ENCODE assay signal across 24 mouse cellular contexts in genomic region chr9:34334555-34335468, GRCm38 (mm10).
DNase-seq lines count a peak whose midpoint lies in the region; ATAC-seq and TF ChIP-seq lines count a peak whose summit lies in the region.
"Had no signal": no experiment of that assay in that cellular context is flagged by ENCODE, and none has a peak within 500 bp of the region (broad histone marks: within the 10 kb centered on the region; RNA-seq: fewer than 3 reads in every experiment).

No protein-coding gene starts in this region.

- no peak overlapping the region for H3K27ac ChIP-seq in midbrain, embryonic 12.5 days (replicated peaks)
- H3K27ac ChIP-seq in midbrain, embryonic 16.5 days (ENCODE audit: low read length), result no peak overlapping the region
- H3K27ac ChIP-seq in forebrain, embryonic 15.5 days (replicated peaks), result peak overlapping the region; percentile 69
- H3K27ac ChIP-seq in midbrain, embryonic 15.5 days, result peak overlapping the region; percentile 10
- H3K27ac ChIP-seq in cerebellum, adult 2 months (ENCODE audit: insufficient read depth, low read length), result no peak overlapping the region
- H3K27ac ChIP-seq: embryonic facial prominence, embryonic 15.5 days; gastrocnemius, adult 2 months; heart, embryonic 13.5 days; hindbrain, embryonic 12.5 days had no signal

- H3K36me3 ChIP-seq in midbrain, embryonic 12.5 days, result no peaks in the 10 kb centered on the region
- no peaks in the 10 kb centered on the region for H3K36me3 ChIP-seq in midbrain, embryonic 16.5 days (ENCODE audit: control insufficient read depth, insufficient read depth, low read length)
- no peaks in the 10 kb centered on the region for H3K36me3 ChIP-seq in forebrain, embryonic 15.5 days
- H3K36me3 ChIP-seq in midbrain, embryonic 15.5 days (replicated peaks), result no peaks in the 10 kb centered on the region
- H3K36me3 ChIP-seq: embryonic facial prominence, embryonic 15.5 days; heart, embryonic 13.5 days; hindbrain, embryonic 12.5 days had no signal

- no peak for TF ChIP-seq CTCF in cerebellum, adult 2 months (IDR thresholded peaks at IDR 0.05; ENCODE audit: borderline replicate concordance, insufficient read depth, low read depth, low read length)

- no peak for TF ChIP-seq POLR2A in cerebellum, adult 2 months (IDR thresholded peaks at IDR 0.05; ENCODE audit: borderline replicate concordance, insufficient read depth, low read length)

- H3K9ac ChIP-seq in midbrain, embryonic 12.5 days (replicated peaks), result no peak overlapping the region
- no peak overlapping the region for H3K9ac ChIP-seq in midbrain, embryonic 16.5 days (ENCODE audit: low read depth, low read length)
- H3K9ac ChIP-seq in forebrain, embryonic 15.5 days (replicated peaks), result no peak overlapping the region
- H3K9ac ChIP-seq in midbrain, embryonic 15.5 days, result no peak overlapping the region
- H3K9ac ChIP-seq: embryonic facial prominence, embryonic 15.5 days; heart, embryonic 13.5 days; hindbrain, embryonic 12.5 days had no signal

- peak; percentile 27; the same call in 1 of the 2 replicates for ATAC-seq in midbrain, embryonic 12.5 days (ENCODE audit: low FRiP score, low read depth)
- no peak for ATAC-seq in midbrain, embryonic 16.5 days
- ATAC-seq in forebrain, embryonic 15.5 days (replicated peaks), result peak; percentile 72
- ATAC-seq in midbrain, embryonic 15.5 days (replicated peaks), result 0 out of 2 replicates have a peak, but pooled peaks have one; percentile 52
- ATAC-seq: activated CD4-positive, CD25-positive, alpha-beta regulatory T cell, adult 4 months; hindbrain, embryonic 16.5 days; inflammation-experienced regulatory T-cells, adult 6 months; Patski had no signal

- 72% methylated on average over 7 of the region's 7 CpGs for whole genome bisulfite sequencing in midbrain, embryonic 12.5 days
- WGBS in midbrain, embryonic 16.5 days, result 59% methylated on average over 7 of the region's 7 CpGs
- WGBS in forebrain, embryonic 15.5 days, result 27% methylated on average over 7 of the region's 7 CpGs
- 62% methylated on average over 7 of the region's 7 CpGs for WGBS in midbrain, embryonic 15.5 days
- 87% methylated on average over 7 of the region's 7 CpGs for WGBS in cerebellum, adult 2 months

- peaks cover 10% of the 10 kb centered on the region; the same call in 1 of the 2 replicates for H3K4me1 ChIP-seq in midbrain, embryonic 12.5 days
- H3K4me1 ChIP-seq in midbrain, embryonic 16.5 days (ENCODE audit: control insufficient read depth, insufficient read depth, low read length), result peaks cover 8% of the 10 kb centered on the region
- peaks cover 26% of the 10 kb centered on the region for H3K4me1 ChIP-seq in forebrain, embryonic 15.5 days
- peaks cover 8% of the 10 kb centered on the region for H3K4me1 ChIP-seq in midbrain, embryonic 15.5 days
- H3K4me1 ChIP-seq in cerebellum, adult 2 months (ENCODE audit: control insufficient read depth, insufficient read depth, low read length), result no peaks in the 10 kb centered on the region
- H3K4me1 ChIP-seq: embryonic facial prominence, embryonic 15.5 days; hindbrain, embryonic 12.5 days had no signal

- H3K9me3 ChIP-seq in midbrain, embryonic 12.5 days, result no peaks in the 10 kb centered on the region
- no peaks in the 10 kb centered on the region for H3K9me3 ChIP-seq in midbrain, embryonic 16.5 days (replicated peaks; ENCODE audit: control insufficient read depth, low read length, poor library complexity, severe bottlenecking)
- no peaks in the 10 kb centered on the region for H3K9me3 ChIP-seq in forebrain, embryonic 15.5 days
- no peaks in the 10 kb centered on the region for H3K9me3 ChIP-seq in midbrain, embryonic 15.5 days
- H3K9me3 ChIP-seq: embryonic facial prominence, embryonic 15.5 days; heart, embryonic 13.5 days; hindbrain, embryonic 12.5 days had no signal

- peak; percentile 31 for DNase-seq in retina, postnatal 1 day
- DNase-seq in retina, embryonic 14.5 days (ENCODE audit: low spot score), result no peak
- DNase-seq in cerebellum, adult 2 months, result no peak
- DNase-seq in thymus, postnatal 4 days, result no peak
- DNase-seq: adrenal gland, postnatal 25 days; cerebellum, adult 8-10 months; cerebellum, postnatal 14 days; embryo, embryonic 11 days; gastrocnemius, adult 2 months; gastrocnemius, postnatal 25 days; heart, postnatal 36 days had no signal

- no peak overlapping the region for H3K4me3 ChIP-seq in midbrain, embryonic 12.5 days
- H3K4me3 ChIP-seq in midbrain, embryonic 16.5 days (ENCODE audit: low read depth, low read length), result no peak overlapping the region
- no peak overlapping the region for H3K4me3 ChIP-seq in forebrain, embryonic 15.5 days
- no peak overlapping the region for H3K4me3 ChIP-seq in midbrain, embryonic 15.5 days
- no peak overlapping the region for H3K4me3 ChIP-seq in cerebellum, adult 2 months (replicated peaks; ENCODE audit: insufficient read depth, low read depth, low read length)
- H3K4me3 ChIP-seq: embryonic facial prominence, embryonic 15.5 days; erythroblast, embryonic 14.5 days; gastrocnemius, adult 2 months; heart, embryonic 13.5 days; hindbrain, embryonic 12.5 days had no signal

- H3K27me3 ChIP-seq in midbrain, embryonic 12.5 days, result no peaks in the 10 kb centered on the region
- no peaks in the 10 kb centered on the region for H3K27me3 ChIP-seq in midbrain, embryonic 16.5 days (ENCODE audit: control insufficient read depth, insufficient read depth, low read depth, low read length)
- no peaks in the 10 kb centered on the region for H3K27me3 ChIP-seq in forebrain, embryonic 15.5 days
- H3K27me3 ChIP-seq in midbrain, embryonic 15.5 days (replicated peaks), result no peaks in the 10 kb centered on the region
- no peaks in the 10 kb centered on the region for H3K27me3 ChIP-seq in cerebellum, adult 2 months (ENCODE audit: control insufficient read depth, insufficient read depth, low read length)
- H3K27me3 ChIP-seq: CH12.LX; embryonic facial prominence, embryonic 15.5 days; heart, embryonic 13.5 days; hindbrain, embryonic 12.5 days; Patski had no signal

- H3K4me2 ChIP-seq in midbrain, embryonic 12.5 days (replicated peaks), result no peak overlapping the region
- H3K4me2 ChIP-seq in midbrain, embryonic 16.5 days (ENCODE audit: low read length), result no peak overlapping the region
- no peak overlapping the region for H3K4me2 ChIP-seq in forebrain, embryonic 15.5 days (replicated peaks)
- H3K4me2 ChIP-seq in midbrain, embryonic 15.5 days, result no peak overlapping the region
- H3K4me2 ChIP-seq: embryonic facial prominence, embryonic 15.5 days; heart, embryonic 13.5 days; hindbrain, embryonic 12.5 days had no signal

Comparison
In these comparisons a context has a peak if more than half of its experiments do, and no peak if none do; other contexts are left out.
1. H3K27ac ChIP-seq: peak in forebrain, embryonic 15.5 days (single experiment) and midbrain, embryonic 15.5 days (single experiment); none in midbrain, embryonic 12.5 days (single experiment), midbrain, embryonic 16.5 days (single experiment) and cerebellum, adult 2 months (single experiment).